Mouse (Mus musculus) cortical plate, adult 2 months (tissue): Measurements from ENCODE around the gene Nos1.

Source experiments
- CTCF ChIP-seq: fragments of 200-500 bp; IDR thresholded peaks from 2 replicates; pipeline ENCODE4 v1.5.1; 2011; ENCODE audit warnings: mild to moderate bottlenecking, control low read depth, low read length; ENCODE audit not compliant: insufficient read depth; ENCODE audit errors: extremely low read depth
- POLR2A ChIP-seq: fragments of 200-500 bp; IDR thresholded peaks from 2 replicates; pipeline ENCODE4 v1.6.1; 2011; ENCODE audit warnings: mild to moderate bottlenecking, low read length, control low read depth; ENCODE audit not compliant: insufficient read depth; ENCODE audit errors: extremely low read depth

DNA sequence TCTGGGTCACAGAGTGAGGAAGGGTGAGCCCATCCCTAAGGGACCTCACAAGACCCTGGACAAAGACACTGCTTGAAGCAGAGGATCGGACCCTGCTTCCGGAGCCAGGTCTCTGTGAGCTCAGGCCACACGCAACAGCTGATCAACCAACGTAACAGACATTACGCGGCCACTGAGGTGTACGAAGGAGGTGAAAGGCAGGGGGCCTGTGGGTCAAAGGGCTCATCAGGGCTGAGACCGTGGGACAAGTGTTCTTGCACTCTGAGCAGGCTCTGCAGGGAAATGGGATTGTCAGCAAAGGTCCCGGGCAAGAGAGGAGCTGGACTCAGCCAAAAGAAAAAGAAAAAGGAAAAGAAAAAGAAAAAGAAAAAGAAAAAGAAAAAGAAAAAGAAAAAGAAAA lies 186.1 kb downstream of the Nos1 start:
- TF ChIP-seq CTCF = no peak
- TF ChIP-seq POLR2A = no peak
